Mouse (Mus musculus) testis, postnatal 14 days (tissue): ENCODE data around the gene A530084C06Rik.

ENCODE experiments used
- DNase-seq: peaks from one replicate; pipeline ENCODE4 v3.0.0; 2021; ENCODE audit warnings: low spot score

Gene A530084C06Rik

GRCm38 (mm10) chr13:31543021-31543420 lies 16.1 kb downstream of the A530084C06Rik start:
- DNase-seq = no peak

GRCm38 (mm10) chr13:31534726-31535125 lies 24.4 kb downstream of the A530084C06Rik start:
- no peak for DNase-seq

- no peak for DNase-seq
These were observed 27.5 kb downstream of the A530084C06Rik start for GRCm38 (mm10) chr13:31531651-31532061.

GRCm38 (mm10) chr13:31531186-31531585 lies 27.9 kb downstream of the A530084C06Rik start:
- no peak for DNase-seq

- no peak for DNase-seq
These were observed 34.2 kb downstream of the A530084C06Rik start for GRCm38 (mm10) chr13:31524976-31525375.

- no peak for DNase-seq
These were observed 40.2 kb downstream of the A530084C06Rik start for GRCm38 (mm10) chr13:31518971-31519370.

- DNase-seq = peak; percentile 13
These were observed 40.7 kb downstream of the A530084C06Rik start for GRCm38 (mm10) chr13:31518411-31518886.

GRCm38 (mm10) chr13:31515261-31515660 lies 43.9 kb downstream of the A530084C06Rik start:
- DNase-seq = no peak

- DNase-seq = no peak
These were observed 52.5 kb downstream of the A530084C06Rik start for GRCm38 (mm10) chr13:31506494-31507167.
